Mouse (Mus musculus) v-Abl transformed pro-B cells (cell line): ENCODE results near the gene Gm8082.
"Not testable (repeated sequence)": the region's sequence is repeated elsewhere in the genome, so short reads cannot be mapped to it uniquely, and the experiment has no call there.

Experiments used
- in situ Hi-C, 2 experiments: fragments of 400-800 bp; cut with MboI; formaldehyde crosslinking; loops; one replicate each; pipeline ENCODE4 v1.15.1; 2025; ENCODE audit not compliant: unreplicated experiment in 2 of 2

The Gm8082 gene

GRCm38 (mm10) chr14:42993524-42993923 lies at the start of gene Gm8082:
Gene Gm8082, minus strand, starts transcription at chr14:42993624.
- in situ Hi-C loops: not testable (repeated sequence)

- in situ Hi-C loops: not testable (repeated sequence)
Measured at GRCm38 (mm10) chr14:43015528-43015927, 22.1 kb upstream of the Gm8082 start, which contains the start of gene Gm10376. Gene Gm10376, minus strand, starts transcription at chr14:43015628.
